Mouse (Mus musculus) myocyte (in vitro differentiated cells): ENCODE measurements at regions not wholly inside any gene's neighbourhood (a gene's known extent, or its start where the extent isn't known, plus 50 kb on each side); places are given as distances from the start of the nearest gene placed in this dataset.

Source experiments
- H3K27me3 ChIP-seq: one replicate; pipeline ENCODE4 v1.6.1; 2011; ENCODE audit not compliant: control insufficient read depth, insufficient read depth, insufficient read length
- H3K36me3 ChIP-seq: one replicate; pipeline ENCODE4 v1.6.1; 2011; ENCODE audit not compliant: control insufficient read depth, insufficient read depth
- H3K4me2 ChIP-seq: one replicate; pipeline ENCODE4 v1.6.1; 2011; ENCODE audit warnings: low read depth, control low read depth
- H3K4me3 ChIP-seq: one replicate; pipeline ENCODE4 v1.5.1; 2011; ENCODE audit warnings: mild to moderate bottlenecking, control low read depth, moderate library complexity
- H3K79me2 ChIP-seq: one replicate; pipeline ENCODE4 v1.6.1; 2011; ENCODE audit not compliant: control insufficient read depth, insufficient read depth
- H3ac ChIP-seq: one replicate; pipeline ENCODE4 v1.6.1; 2011; ENCODE audit not compliant: control insufficient read depth, insufficient read length
- CEBPB ChIP-seq: IDR thresholded peaks from 2 replicates; pipeline ENCODE4 v1.6.1; 2011; ENCODE audit warnings: mild to moderate bottlenecking, moderate library complexity; ENCODE audit not compliant: poor library complexity, insufficient read depth, severe bottlenecking
- E2F4 ChIP-seq: IDR thresholded peaks from one replicate; pipeline ENCODE4 v1.6.1; 2011; ENCODE audit warnings: mild to moderate bottlenecking, control low read depth, moderate library complexity; ENCODE audit not compliant: insufficient read depth
- MAX ChIP-seq: IDR thresholded peaks from one replicate; pipeline ENCODE4 v1.6.1; 2011; ENCODE audit warnings: low read depth, mild to moderate bottlenecking, control low read depth
- MYOD1 ChIP-seq, 3 experiments: IDR thresholded peaks; one replicate each; pipeline ENCODE4 v1.6.1; 2011; ENCODE audit warnings: control low read depth in 2 of 3, low read depth in 2 of 3, mild to moderate bottlenecking in 2 of 3, moderate library complexity in 1 of 3; ENCODE audit not compliant: insufficient read length in 2 of 3, control insufficient read depth in 1 of 3
- MYOG ChIP-seq, 3 experiments: IDR thresholded peaks; one replicate each; pipeline ENCODE4 v1.6.1; 2011; ENCODE audit warnings: control low read depth in 2 of 3, low read depth in 2 of 3, mild to moderate bottlenecking in 2 of 3; ENCODE audit not compliant: insufficient read length in 2 of 3, control insufficient read depth in 1 of 3, insufficient read depth in 1 of 3
- POLR2A ChIP-seq: IDR thresholded peaks from one replicate; pipeline ENCODE4 v1.6.1; 2011; ENCODE audit warnings: low read depth, mild to moderate bottlenecking, control low read depth, moderate library complexity; ENCODE audit not compliant: insufficient read length
- POLR2AphosphoS2 ChIP-seq: IDR thresholded peaks from one replicate; pipeline ENCODE4 v1.6.1; 2011; ENCODE audit warnings: low read depth, control low read depth; ENCODE audit not compliant: insufficient read length
- REST ChIP-seq: IDR thresholded peaks from one replicate; pipeline ENCODE4 v1.6.1; 2011; ENCODE audit warnings: mild to moderate bottlenecking, control low read depth, moderate library complexity; ENCODE audit not compliant: insufficient read depth, insufficient read length
- SRF ChIP-seq: IDR thresholded peaks from one replicate; pipeline ENCODE4 v1.6.1; 2011; ENCODE audit warnings: low read depth; ENCODE audit not compliant: control insufficient read depth, insufficient read length
- TCF12 ChIP-seq: IDR thresholded peaks from one replicate; pipeline ENCODE4 v1.6.1; 2011; ENCODE audit warnings: mild to moderate bottlenecking, control low read depth; ENCODE audit not compliant: poor library complexity, insufficient read depth, severe bottlenecking
- TCF3 ChIP-seq: IDR thresholded peaks from one replicate; pipeline ENCODE4 v1.6.1; 2011; ENCODE audit warnings: low read depth, control low read depth; ENCODE audit not compliant: insufficient read length
- USF1 ChIP-seq: IDR thresholded peaks from one replicate; pipeline ENCODE4 v1.6.1; 2011; ENCODE audit warnings: low read depth, mild to moderate bottlenecking, control low read depth, moderate library complexity

DNA sequence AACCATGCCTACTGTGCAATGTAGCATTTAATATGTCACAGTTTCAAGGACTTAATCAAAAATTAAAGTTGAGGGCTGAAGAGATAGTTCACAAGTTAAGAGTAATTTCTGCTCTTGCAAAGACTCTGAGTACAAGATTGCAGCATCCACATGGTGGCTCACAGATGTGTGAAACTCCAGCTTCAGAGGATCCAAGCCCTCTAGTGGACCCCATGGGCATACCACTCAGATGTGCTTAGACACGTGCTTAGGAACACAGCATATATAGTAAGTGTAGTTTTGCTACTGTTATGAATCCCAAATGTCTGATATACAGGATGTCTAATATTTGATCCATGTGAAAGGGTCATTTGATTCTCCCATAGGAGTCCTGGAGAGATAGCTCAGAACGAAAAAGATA is 55.0 kb upstream of the Mad2l1 start:
- TF ChIP-seq E2F4 (no peak), MYOD1 (IDR thresholded peaks at IDR 0.05; ENCODE audit: control insufficient read depth in 1 of 3, insufficient read length in 2 of 3, low read depth in 2 of 3) (no peak), TCF12 (no peak), MYOG (IDR thresholded peaks at IDR 0.05; ENCODE audit: control insufficient read depth in 1 of 3, insufficient read depth in 1 of 3, insufficient read length in 2 of 3, low read depth in 2 of 3) (no peak), REST (no peak), TCF3 (no peak), POLR2AphosphoS2 (no peak), USF1 (no peak), POLR2A (no peak), CEBPB (no peak), MAX (no peak), SRF (no peak)
- H3K27me3 ChIP-seq: no peaks in the 10 kb centered on the region
- no peak overlapping the region for H3K4me3 ChIP-seq
- H3K79me2 ChIP-seq: no peaks in the 10 kb centered on the region
- H3K4me2 ChIP-seq: no peak overlapping the region
- no peaks in the 10 kb centered on the region for H3K36me3 ChIP-seq
- H3ac ChIP-seq: no peak overlapping the region

- no peaks in the 10 kb centered on the region for H3K36me3 ChIP-seq
- H3K4me3 ChIP-seq: no peak overlapping the region
- H3K4me2 ChIP-seq: no peak overlapping the region
- TF ChIP-seq USF1 (no peak), MAX (no peak), E2F4 (no peak), TCF12 (no peak)
- no peak overlapping the region for H3ac ChIP-seq
- H3K79me2 ChIP-seq: no peaks in the 10 kb centered on the region
- no peaks in the 10 kb centered on the region for H3K27me3 ChIP-seq
Observed at GRCm38 (mm10) chr6:66482797-66483196, 52.4 kb upstream of the Mad2l1 start.
